Mouse (Mus musculus) frontal cortex, postnatal 14 days (tissue): ENCODE measurements around the gene Acvr1b.

ENCODE experiments used
- DNase-seq, 2 experiments: peaks; one replicate each; pipeline ENCODE4 v3.0.0; 2022; ENCODE audit warnings: low spot score in 2 of 2

Gene Acvr1b

GRCm38 (mm10) chr15:101175131-101175460 lies 1.2 kb downstream of the Acvr1b start:
- no peak for DNase-seq

GRCm38 (mm10) chr15:101175613-101176283 lies 1.9 kb downstream of the Acvr1b start:
- no peak for DNase-seq

GRCm38 (mm10) chr15:101176284-101176680 lies 2.4 kb downstream of the Acvr1b start:
- no peak for DNase-seq

- no peak for DNase-seq
Measured at GRCm38 (mm10) chr15:101176795-101177691, 3.2 kb downstream of the Acvr1b start.

- DNase-seq = no peak
Measured at GRCm38 (mm10) chr15:101180363-101181105, 6.7 kb downstream of the Acvr1b start.

- DNase-seq = no peak
Measured at GRCm38 (mm10) chr15:101181106-101181466, 7.2 kb downstream of the Acvr1b start.

GRCm38 (mm10) chr15:101181500-101181899 lies 7.6 kb downstream of the Acvr1b start:
- DNase-seq = no peak

- DNase-seq = no peak
Measured at GRCm38 (mm10) chr15:101182676-101183075, 8.8 kb downstream of the Acvr1b start.

GRCm38 (mm10) chr15:101184300-101184699 lies 10.4 kb downstream of the Acvr1b start:
- no peak for DNase-seq

- DNase-seq = no peak
Measured at GRCm38 (mm10) chr15:101185549-101185948, 11.7 kb downstream of the Acvr1b start.

GRCm38 (mm10) chr15:101187907-101188306 lies 14.0 kb downstream of the Acvr1b start:
- DNase-seq = no peak

GRCm38 (mm10) chr15:101189981-101190761 lies 16.3 kb downstream of the Acvr1b start:
- DNase-seq = no peak

- DNase-seq = no peak
Measured at GRCm38 (mm10) chr15:101190762-101191150, 16.9 kb downstream of the Acvr1b start.

GRCm38 (mm10) chr15:101191459-101192259 lies 17.8 kb downstream of the Acvr1b start:
- no peak for DNase-seq

- DNase-seq = no peak
Measured at GRCm38 (mm10) chr15:101192260-101192640, 18.4 kb downstream of the Acvr1b start.

- no peak for DNase-seq
Measured at GRCm38 (mm10) chr15:101192651-101193050, 18.8 kb downstream of the Acvr1b start.

GRCm38 (mm10) chr15:101193971-101194370 lies 20.1 kb downstream of the Acvr1b start:
- no peak for DNase-seq

- no peak for DNase-seq
Measured at GRCm38 (mm10) chr15:101194951-101195823, 21.3 kb downstream of the Acvr1b start.

- DNase-seq = no peak
Measured at GRCm38 (mm10) chr15:101196079-101196795, 22.4 kb downstream of the Acvr1b start.
